Mouse (Mus musculus) limb, embryonic 12.5 days (tissue): Measurements from ENCODE around the gene Slfn3. TPM values are rescaled to one million over a fixed set of nuclear protein-coding genes. Genes with fewer than 3 reads are reported as not detected.

Experiments
- polyA plus RNA-seq: library from polyadenylated mRNA; unstranded; fragments of >200 nt; fragmentation: Nextera tagmentation; extraction: Ambion mirVana; gene quantifications from 2 replicates; pipeline ENCODE4 v1.2.1, GENCODE M21; 2016

Gene Slfn3
- polyA plus RNA-seq, 1 experiment from 2014 or later, result 0.49 TPM

Other genes starting within 250 kb of the Slfn3 start
- 0.41 and 0.58 TPM in 2 replicates for gene Slfn5, start 240.0 kb upstream of the Slfn3 start, polyA plus RNA-seq
- 18.7 and 19.0 TPM in 2 replicates for gene Slfn9, start 199.5 kb upstream of the Slfn3 start, polyA plus RNA-seq
- gene Slfn8, start 170.5 kb upstream of the Slfn3 start, polyA plus RNA-seq, result 0.26 and 0.36 TPM in 2 replicates
- gene Slfn2, start 126.2 kb upstream of the Slfn3 start, polyA plus RNA-seq, result 1.2 and 1.3 TPM in 2 replicates
- not detected in 2 replicates for gene Slfn1, start 74.5 kb upstream of the Slfn3 start, polyA plus RNA-seq
- not detected in 2 replicates for gene Slfn4, start 16.1 kb upstream of the Slfn3 start, polyA plus RNA-seq
- gene Slfn14, start 95.4 kb downstream of the Slfn3 start, polyA plus RNA-seq, result 0.63 and 0.88 TPM in 2 replicates
- 56.1 and 62.6 TPM in 2 replicates for gene Ap2b1, start 107.7 kb downstream of the Slfn3 start, polyA plus RNA-seq
- gene Pex12, start 111.3 kb downstream of the Slfn3 start, polyA plus RNA-seq, result 11.8 and 13.7 TPM in 2 replicates
- 3.4 and 3.6 TPM in 2 replicates for gene Rasl10b, start 217.8 kb downstream of the Slfn3 start, polyA plus RNA-seq
- not detected in 2 replicates for gene Gas2l2, start 238.1 kb downstream of the Slfn3 start, polyA plus RNA-seq
- gene 1700020L24Rik, start 246.3 kb downstream of the Slfn3 start, polyA plus RNA-seq, result 0.44 TPM in 1 of 2 replicates, not detected in the other